Mouse (Mus musculus) kidney, embryonic 14.5 days (tissue): ENCODE data around the gene Neurl1b. TPM values are rescaled to one million over a fixed set of nuclear protein-coding genes. Genes with fewer than 3 reads are reported as not detected.

ENCODE experiments used
- ATAC-seq: fragments of 200-750 bp; cut with Nextera tagmentation; 2 replicates; pipeline ENCODE4 v1.8.0; 2017; ENCODE audit warnings: moderate number of reproducible peaks, mild to moderate bottlenecking, moderate TSS enrichment, moderate library complexity; ENCODE audit not compliant: low FRiP score, low TSS enrichment
- H3K27ac ChIP-seq: fragments of 300-500 bp; sonication (generic); 2 replicates; pipeline ENCODE4 v1.5.1; 2014; ENCODE audit warnings: low read depth, mild to moderate bottlenecking, low read length, moderate library complexity, mixed read lengths
- H3K27me3 ChIP-seq: fragments of 300-500 bp; sonication (generic); 2 replicates; pipeline ENCODE4 v1.6.1; 2014; ENCODE audit warnings: mild to moderate bottlenecking, low read length; ENCODE audit not compliant: control insufficient read depth, insufficient read depth
- H3K36me3 ChIP-seq: fragments of 300-500 bp; sonication (generic); 2 replicates; pipeline ENCODE4 v1.6.1; 2014; ENCODE audit warnings: low read length, mixed read lengths; ENCODE audit not compliant: control insufficient read depth, insufficient read depth
- H3K4me1 ChIP-seq: fragments of 300-500 bp; sonication (generic); 2 replicates; pipeline ENCODE4 v1.6.1; 2014; ENCODE audit warnings: low read length, mixed read lengths; ENCODE audit not compliant: control insufficient read depth, insufficient read depth
- H3K4me2 ChIP-seq: fragments of 300-500 bp; sonication (generic); replicated peaks from 2 replicates; pipeline ENCODE4 v1.6.1; 2014; ENCODE audit warnings: low read depth, mild to moderate bottlenecking, low read length
- H3K4me3 ChIP-seq: fragments of 300-500 bp; sonication (generic); 2 replicates; pipeline ENCODE4 v1.5.1; 2014; ENCODE audit warnings: mild to moderate bottlenecking, low read length
- H3K9ac ChIP-seq: fragments of 300-500 bp; sonication (generic); 2 replicates; pipeline ENCODE4 v1.6.1; 2014; ENCODE audit warnings: low read depth, mild to moderate bottlenecking, low read length, moderate library complexity
- H3K9me3 ChIP-seq: fragments of 300-500 bp; sonication (generic); 2 replicates; pipeline ENCODE4 v1.6.1; 2016; ENCODE audit warnings: low read length; ENCODE audit not compliant: control insufficient read depth
- WGBS: fragments of 180-500 bp; shearing (Covaris S2); extraction: QIAGEN DNeasy Blood & Tissue Kit; methylation state at CpG from one replicate; pipeline ENCODE4 v1.1.7; 2014; 5-methylcytosine and 5-hydroxymethylcytosine counted together
- polyA plus RNA-seq: library from polyadenylated mRNA; unstranded; fragments of >200 nt; fragmentation: Nextera tagmentation; extraction: Ambion mirVana; gene quantifications from 2 replicates; pipeline ENCODE4 v1.2.1, GENCODE M21; 2014

Gene Neurl1b
- polyA plus RNA-seq, 1 experiment from 2014 or later: 1.6 TPM

- H3K27ac ChIP-seq: no peak overlapping the region
- H3K27me3 ChIP-seq: peaks cover 16% of the 10 kb centered on the region
- no peak overlapping the region for H3K9ac ChIP-seq
- H3K36me3 ChIP-seq: peaks cover 7% of the 10 kb centered on the region; the same call in 1 of the 2 replicates
- no peak overlapping the region for H3K4me2 ChIP-seq
- no peak overlapping the region for H3K4me3 ChIP-seq
- peaks cover 8% of the 10 kb centered on the region; the same call in 1 of the 2 replicates for H3K4me1 ChIP-seq
- ATAC-seq: no peak
- 82% methylated on average over 14 of the region's 14 CpGs for WGBS
- H3K9me3 ChIP-seq: 0 out of 2 replicates have a peak, but pooled peaks cover 3% of the 10 kb centered on the region
Measured at GRCm38 (mm10) chr17:26437089-26437815, 22.6 kb downstream of the Neurl1b start.

- no peak for ATAC-seq
- H3K27ac ChIP-seq: no peak overlapping the region
- peak overlapping the region; percentile 30 for H3K4me3 ChIP-seq
- H3K4me1 ChIP-seq: 0 out of 2 replicates have a peak, but pooled peaks cover 4% of the 10 kb centered on the region
- WGBS: 12% methylated on average over 52 of the region's 52 CpGs
- peaks cover 7% of the 10 kb centered on the region; the same call in 1 of the 2 replicates for H3K36me3 ChIP-seq
- peaks cover 16% of the 10 kb centered on the region for H3K27me3 ChIP-seq
- 0 out of 2 replicates have a peak, but pooled peaks cover 3% of the 10 kb centered on the region for H3K9me3 ChIP-seq
- H3K4me2 ChIP-seq: peak overlapping the region; percentile 55
- peak overlapping the region; percentile 53 for H3K9ac ChIP-seq
Measured at GRCm38 (mm10) chr17:26439001-26439400, 24.4 kb downstream of the Neurl1b start.

- Histone ChIP-seq H3K36me3 (0 out of 2 replicates have a peak, but pooled peaks cover 7% of the 10 kb centered on the region), H3K27me3 (peaks cover 16% of the 10 kb centered on the region)
- 96% methylated on average over 10 of the region's 10 CpGs for WGBS
Measured at GRCm38 (mm10) chr17:26441024-26441423, 26.4 kb downstream of the Neurl1b start.

GRCm38 (mm10) chr17:26442197-26442596 is 27.6 kb downstream of the Neurl1b start:
- Histone ChIP-seq H3K4me2 (no peak overlapping the region), H3K36me3 (0 out of 2 replicates have a peak, but pooled peaks cover 7% of the 10 kb centered on the region), H3K9ac (no peak overlapping the region), H3K27me3 (peaks cover 16% of the 10 kb centered on the region), H3K4me1 (0 out of 2 replicates have a peak, but pooled peaks cover 4% of the 10 kb centered on the region), H3K27ac (no peak overlapping the region), H3K9me3 (0 out of 2 replicates have a peak, but pooled peaks cover 3% of the 10 kb centered on the region), H3K4me3 (no peak overlapping the region)
- no peak for ATAC-seq
- WGBS: 91% methylated on average over 6 of the region's 6 CpGs

More at GRCm38 (mm10) chr17:26441024-26441423, 26.4 kb downstream of the Neurl1b start:
- no peak for ATAC-seq
- 0 out of 2 replicates have a peak, but pooled peaks cover 4% of the 10 kb centered on the region for H3K4me1 ChIP-seq
- no peak overlapping the region for H3K27ac ChIP-seq
- H3K4me3 ChIP-seq: no peak overlapping the region
- no peak overlapping the region for H3K4me2 ChIP-seq
- H3K9me3 ChIP-seq: 0 out of 2 replicates have a peak, but pooled peaks cover 3% of the 10 kb centered on the region
- no peak overlapping the region for H3K9ac ChIP-seq

- no peak overlapping the region for H3K4me3 ChIP-seq
- WGBS: 71% methylated on average over 4 of the region's 4 CpGs
- H3K27me3 ChIP-seq: peaks cover 7% of the 10 kb centered on the region
- no peak for ATAC-seq
- no peak overlapping the region for H3K9ac ChIP-seq
- no peak overlapping the region for H3K4me2 ChIP-seq
- 0 out of 2 replicates have a peak, but pooled peaks cover 7% of the 10 kb centered on the region for H3K36me3 ChIP-seq
- H3K4me1 ChIP-seq: 0 out of 2 replicates have a peak, but pooled peaks cover 4% of the 10 kb centered on the region
- no peak overlapping the region for H3K27ac ChIP-seq
- no peaks in the 10 kb centered on the region for H3K9me3 ChIP-seq
Measured at GRCm38 (mm10) chr17:26443865-26444264, 29.2 kb downstream of the Neurl1b start.

GRCm38 (mm10) chr17:26449472-26449871 is 34.8 kb downstream of the Neurl1b start:
- Histone ChIP-seq H3K4me2 (no peak overlapping the region), H3K36me3 (no peaks in the 10 kb centered on the region), H3K27me3 (no peaks in the 10 kb centered on the region), H3K4me1 (peaks cover 7% of the 10 kb centered on the region; the same call in 1 of the 2 replicates), H3K4me3 (no peak overlapping the region), H3K27ac (no peak overlapping the region), H3K9me3 (no peaks in the 10 kb centered on the region), H3K9ac (no peak overlapping the region)
- ATAC-seq: no peak
- 84% methylated on average over 3 of the region's 3 CpGs for WGBS

- H3K9ac ChIP-seq: no peak overlapping the region
Measured at GRCm38 (mm10) chr17:26451651-26452295, 37.1 kb downstream of the Neurl1b start.

GRCm38 (mm10) chr17:26452371-26452972 is 37.8 kb downstream of the Neurl1b start:
- Histone ChIP-seq H3K4me2 (no peak overlapping the region), H3K9ac (no peak overlapping the region), H3K36me3 (no peaks in the 10 kb centered on the region), H3K9me3 (no peaks in the 10 kb centered on the region), H3K27me3 (no peaks in the 10 kb centered on the region), H3K4me3 (no peak overlapping the region), H3K27ac (peak overlapping the region; percentile 13; the same call in 1 of the 2 replicates), H3K4me1 (peaks cover 13% of the 10 kb centered on the region; the same call in 1 of the 2 replicates)
- 54% methylated on average over 5 of the region's 5 CpGs for WGBS
- ATAC-seq: no peak; the same call in 1 of the 2 replicates

More at GRCm38 (mm10) chr17:26451651-26452295, 37.1 kb downstream of the Neurl1b start:
- Histone ChIP-seq H3K36me3 (no peaks in the 10 kb centered on the region), H3K27ac (peak overlapping the region; percentile 13; the same call in 1 of the 2 replicates), H3K9me3 (no peaks in the 10 kb centered on the region), H3K4me2 (no peak overlapping the region), H3K4me1 (peaks cover 10% of the 10 kb centered on the region; the same call in 1 of the 2 replicates), H3K27me3 (no peaks in the 10 kb centered on the region), H3K4me3 (no peak overlapping the region)
- peak; percentile 80 for ATAC-seq
- whole genome bisulfite sequencing: 20% methylated on average over 8 of the region's 8 CpGs
